Mouse (Mus musculus): ENCODE data around the gene Mecom. TPM values are rescaled to one million over a fixed set of nuclear protein-coding genes. Genes with fewer than 3 reads are reported as not detected.
A peak's percentile ranks its signal among the peaks of the same experiment; 100 is the strongest.

The Mecom gene
- polyA plus RNA-seq, 1 experiment from 2014 or later: 217 TPM

DNA sequence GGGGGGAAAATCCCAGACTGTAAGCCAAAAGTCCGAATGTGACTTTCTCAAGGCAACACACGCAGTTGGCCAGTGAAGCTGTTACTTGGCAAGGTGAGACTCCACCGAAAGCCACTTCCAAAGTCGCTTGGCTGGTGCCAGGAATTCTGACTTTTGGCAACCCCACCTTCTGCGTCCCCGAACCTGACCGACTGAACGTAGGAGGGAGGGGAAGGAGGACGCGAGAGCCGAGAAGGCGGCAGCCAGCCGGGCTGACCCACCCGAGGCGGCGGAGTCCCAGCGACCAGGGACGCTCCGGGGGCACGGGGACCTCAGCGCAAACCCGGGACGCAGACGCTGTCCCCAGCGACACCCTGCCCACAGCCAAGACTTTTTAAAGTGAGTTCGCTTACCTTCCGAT is 535.7 kb downstream of the Mecom start:
- DNase-seq (ENCODE audit: low spot score): peak; percentile 77
- Histone ChIP-seq H3K36me3 (peaks cover 18% of the 10 kb centered on the region), H3K27ac (peak overlapping the region; percentile 100), H3K4me3 (peak overlapping the region; percentile 89), H3K9me3 (replicated peaks) (no peaks in the 10 kb centered on the region), H3K27me3 (ENCODE audit: low read depth, poor library complexity, severe bottlenecking) (no peaks in the 10 kb centered on the region), H3K4me1 (peaks cover 48% of the 10 kb centered on the region)
- WGBS: under 1% methylated on average over 27 of the region's 27 CpGs

- H3K27ac ChIP-seq: peak overlapping the region; percentile 100
- 8% methylated on average over 6 of the region's 6 CpGs for WGBS
Observed at GRCm38 (mm10) chr3:30011712-30012111, 536.1 kb downstream of the Mecom start.

GRCm38 (mm10) chr3:30010889-30011288 is 536.9 kb downstream of the Mecom start:
- DNase-seq (ENCODE audit: low spot score): no peak
- peaks cover 47% of the 10 kb centered on the region for H3K4me1 ChIP-seq
- H3K9me3 ChIP-seq (replicated peaks): no peaks in the 10 kb centered on the region
- H3K4me3 ChIP-seq: peak overlapping the region; percentile 89
- H3K36me3 ChIP-seq: peaks cover 30% of the 10 kb centered on the region
- H3K27me3 ChIP-seq (ENCODE audit: low read depth, poor library complexity, severe bottlenecking): no peaks in the 10 kb centered on the region
- WGBS: 15% methylated on average over 6 of the region's 6 CpGs
- peak overlapping the region; percentile 100 for H3K27ac ChIP-seq

More at GRCm38 (mm10) chr3:30011712-30012111, 536.1 kb downstream of the Mecom start:
- Histone ChIP-seq H3K9me3 (replicated peaks) (no peaks in the 10 kb centered on the region), H3K4me1 (peaks cover 48% of the 10 kb centered on the region), H3K36me3 (peaks cover 22% of the 10 kb centered on the region), H3K27me3 (ENCODE audit: low read depth, poor library complexity, severe bottlenecking) (no peaks in the 10 kb centered on the region), H3K4me3 (peak overlapping the region; percentile 89)
- DNase-seq (ENCODE audit: low spot score): no peak

GRCm38 (mm10) chr3:30009596-30009995 is 538.2 kb downstream of the Mecom start:
- Histone ChIP-seq H3K27ac (peak overlapping the region; percentile 100), H3K4me1 (peaks cover 46% of the 10 kb centered on the region), H3K9me3 (replicated peaks) (no peaks in the 10 kb centered on the region), H3K36me3 (peaks cover 43% of the 10 kb centered on the region), H3K4me3 (peak overlapping the region; percentile 89), H3K27me3 (ENCODE audit: low read depth, poor library complexity, severe bottlenecking) (no peaks in the 10 kb centered on the region)
- WGBS: 59% methylated on average over 5 of the region's 5 CpGs
- no peak for DNase-seq (ENCODE audit: low spot score)

DNA sequence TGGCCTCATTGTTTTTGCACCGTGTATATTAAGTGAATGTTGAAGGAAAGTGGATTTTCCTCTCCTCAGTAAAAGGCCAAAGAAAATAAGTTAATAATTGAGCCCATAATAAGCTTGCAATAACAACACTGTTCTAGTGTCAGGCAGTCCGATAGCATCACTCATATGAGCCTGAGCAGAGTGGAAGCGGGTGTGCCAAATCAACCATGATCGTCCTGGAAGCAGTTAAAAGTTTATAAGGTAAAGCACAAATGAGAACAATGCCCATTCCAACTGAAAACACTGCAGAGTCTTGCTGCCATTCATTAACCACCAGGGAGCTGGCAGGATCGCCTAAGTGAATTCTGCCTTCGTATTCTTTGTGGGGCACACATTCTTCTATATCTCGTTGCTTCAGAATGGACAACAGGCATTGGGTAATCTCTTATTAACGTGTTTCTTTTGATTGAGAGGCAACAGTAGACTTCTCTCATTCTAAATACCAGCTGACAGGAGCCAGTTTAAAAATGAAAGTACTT is 542.9 kb downstream of the Mecom start:
- no peak overlapping the region for H3K27ac ChIP-seq
- WGBS: 81% methylated on average over 8 of the region's 8 CpGs
- no peaks in the 10 kb centered on the region for H3K27me3 ChIP-seq (ENCODE audit: low read depth, poor library complexity, severe bottlenecking)
- no peak for DNase-seq (ENCODE audit: low spot score)
- no peaks in the 10 kb centered on the region for H3K9me3 ChIP-seq (replicated peaks)
- H3K4me3 ChIP-seq: no peak overlapping the region; the same call in 1 of the 2 replicates
- peaks cover 84% of the 10 kb centered on the region for H3K36me3 ChIP-seq
- peaks cover 38% of the 10 kb centered on the region for H3K4me1 ChIP-seq

DNA sequence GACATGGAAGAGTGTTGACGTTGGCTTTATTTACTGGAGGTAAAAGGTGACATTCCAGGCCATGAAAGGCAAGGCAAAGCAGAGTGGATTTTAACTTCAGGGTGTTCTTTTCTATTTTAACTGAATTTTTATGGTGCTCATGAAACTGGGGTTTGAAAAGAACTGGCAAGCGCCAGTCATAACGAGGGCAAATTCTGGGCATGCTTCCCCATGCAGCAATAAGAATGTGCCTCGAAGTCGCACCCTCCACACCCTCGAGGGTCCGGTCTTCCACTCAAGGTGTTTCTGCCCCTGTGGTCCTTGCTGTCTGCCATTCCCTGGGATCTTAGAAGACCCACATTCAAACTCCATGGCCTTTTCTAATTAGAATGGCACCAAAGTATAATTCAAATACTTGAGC is 547.5 kb downstream of the Mecom start:
- no peak for DNase-seq (ENCODE audit: low spot score)
- H3K36me3 ChIP-seq: peaks cover 94% of the 10 kb centered on the region
- no peak overlapping the region for H3K27ac ChIP-seq
- 77% methylated on average over 7 of the region's 7 CpGs for WGBS
- H3K27me3 ChIP-seq (ENCODE audit: low read depth, poor library complexity, severe bottlenecking): no peaks in the 10 kb centered on the region
- H3K9me3 ChIP-seq (replicated peaks): no peaks in the 10 kb centered on the region
- no peak overlapping the region for H3K4me3 ChIP-seq
- H3K4me1 ChIP-seq: peaks cover 14% of the 10 kb centered on the region; the same call in 1 of the 2 replicates

GRCm38 (mm10) chr3:29999035-29999434 is 548.8 kb downstream of the Mecom start:
- DNase-seq (ENCODE audit: low spot score): no peak
- Histone ChIP-seq H3K4me1 (peaks cover 9% of the 10 kb centered on the region; the same call in 1 of the 2 replicates), H3K36me3 (peaks cover 94% of the 10 kb centered on the region), H3K27me3 (ENCODE audit: low read depth, poor library complexity, severe bottlenecking) (no peaks in the 10 kb centered on the region), H3K4me3 (no peak overlapping the region), H3K9me3 (replicated peaks) (no peaks in the 10 kb centered on the region), H3K27ac (no peak overlapping the region)
- 50% methylated on average over 1 of the region's 1 CpGs for WGBS

- Histone ChIP-seq H3K9me3 (replicated peaks) (no peaks in the 10 kb centered on the region), H3K27me3 (ENCODE audit: low read depth, poor library complexity, severe bottlenecking) (no peaks in the 10 kb centered on the region), H3K4me3 (no peak overlapping the region), H3K27ac (no peak overlapping the region), H3K4me1 (peaks cover 3% of the 10 kb centered on the region; the same call in 1 of the 2 replicates), H3K36me3 (peaks cover 95% of the 10 kb centered on the region)
- WGBS: 84% methylated on average over 7 of the region's 7 CpGs
- DNase-seq (ENCODE audit: low spot score): no peak
Observed at GRCm38 (mm10) chr3:29997068-29997467, 550.7 kb downstream of the Mecom start.

DNA sequence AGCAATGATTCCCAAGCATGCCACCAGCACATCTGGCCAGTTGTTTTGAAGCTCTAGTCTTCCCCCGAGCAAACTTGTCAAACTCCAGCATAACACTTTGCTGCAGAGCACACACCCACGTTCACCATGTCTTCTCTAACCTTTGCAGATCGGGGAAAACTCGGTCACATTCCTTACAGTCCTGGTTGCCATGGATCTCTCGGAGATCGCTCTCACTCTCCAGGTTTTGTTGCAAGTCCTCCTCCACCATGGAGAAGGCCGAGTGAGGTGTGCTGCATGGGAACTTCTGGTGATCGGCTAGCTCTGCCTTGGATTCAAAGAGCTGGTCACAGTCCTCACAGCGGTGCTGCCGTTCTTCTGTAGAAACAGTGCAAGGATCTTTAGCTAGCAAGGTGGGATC is 554.5 kb downstream of the Mecom start:
- H3K27me3 ChIP-seq (ENCODE audit: low read depth, poor library complexity, severe bottlenecking): no peaks in the 10 kb centered on the region
- H3K27ac ChIP-seq: no peak overlapping the region
- 75% methylated on average over 10 of the region's 10 CpGs for WGBS
- no peak overlapping the region for H3K4me3 ChIP-seq
- peaks cover 98% of the 10 kb centered on the region for H3K36me3 ChIP-seq
- no peaks in the 10 kb centered on the region for H3K9me3 ChIP-seq (replicated peaks)
- DNase-seq (ENCODE audit: low spot score): no peak
- no peaks in the 10 kb centered on the region for H3K4me1 ChIP-seq

DNA sequence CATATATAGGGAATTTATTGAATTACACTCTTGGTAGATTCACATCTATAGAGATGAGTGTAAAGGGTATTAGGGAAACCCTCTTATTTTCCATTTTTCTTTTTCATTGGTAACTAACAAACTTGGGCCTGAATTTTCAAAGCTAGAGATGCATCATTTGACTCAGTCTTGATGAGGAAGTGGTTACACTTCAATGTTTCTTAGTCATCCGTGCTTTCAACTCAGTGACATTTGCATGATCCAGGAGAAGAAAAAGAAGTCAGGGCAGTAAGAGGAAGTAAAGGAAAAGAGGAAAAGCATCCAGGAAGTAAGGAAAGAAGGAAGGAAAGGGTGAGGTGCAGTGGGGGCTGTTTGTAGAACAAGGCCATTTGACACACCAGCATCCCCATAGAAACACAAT is 556.3 kb downstream of the Mecom start:
- Histone ChIP-seq H3K4me1 (no peaks in the 10 kb centered on the region), H3K27ac (no peak overlapping the region), H3K36me3 (peaks cover 98% of the 10 kb centered on the region), H3K9me3 (replicated peaks) (no peaks in the 10 kb centered on the region), H3K27me3 (ENCODE audit: low read depth, poor library complexity, severe bottlenecking) (no peaks in the 10 kb centered on the region), H3K4me3 (no peak overlapping the region)
- no peak for DNase-seq (ENCODE audit: low spot score)
- 88% methylated on average over 1 of the region's 1 CpGs for WGBS

GRCm38 (mm10) chr3:29984431-29984830 is 563.4 kb downstream of the Mecom start:
- H3K9me3 ChIP-seq (replicated peaks): no peaks in the 10 kb centered on the region
- no peaks in the 10 kb centered on the region for H3K4me1 ChIP-seq
- H3K36me3 ChIP-seq: peaks cover 100% of the 10 kb centered on the region
- H3K4me3 ChIP-seq: no peak overlapping the region
- H3K27ac ChIP-seq: no peak overlapping the region
- no peaks in the 10 kb centered on the region for H3K27me3 ChIP-seq (ENCODE audit: low read depth, poor library complexity, severe bottlenecking)
- DNase-seq (ENCODE audit: low spot score): no peak
- 77% methylated on average over 3 of the region's 3 CpGs for WGBS

- H3K27ac ChIP-seq: no peak overlapping the region
- H3K4me1 ChIP-seq: no peaks in the 10 kb centered on the region
- peaks cover 100% of the 10 kb centered on the region for H3K36me3 ChIP-seq
- no peak overlapping the region for H3K4me3 ChIP-seq
- DNase-seq (ENCODE audit: low spot score): no peak
- WGBS: 80% methylated on average over 7 of the region's 7 CpGs
- H3K9me3 ChIP-seq (replicated peaks): no peaks in the 10 kb centered on the region
- no peaks in the 10 kb centered on the region for H3K27me3 ChIP-seq (ENCODE audit: low read depth, poor library complexity, severe bottlenecking)
Observed at GRCm38 (mm10) chr3:29981259-29981910, 566.4 kb downstream of the Mecom start.

DNA sequence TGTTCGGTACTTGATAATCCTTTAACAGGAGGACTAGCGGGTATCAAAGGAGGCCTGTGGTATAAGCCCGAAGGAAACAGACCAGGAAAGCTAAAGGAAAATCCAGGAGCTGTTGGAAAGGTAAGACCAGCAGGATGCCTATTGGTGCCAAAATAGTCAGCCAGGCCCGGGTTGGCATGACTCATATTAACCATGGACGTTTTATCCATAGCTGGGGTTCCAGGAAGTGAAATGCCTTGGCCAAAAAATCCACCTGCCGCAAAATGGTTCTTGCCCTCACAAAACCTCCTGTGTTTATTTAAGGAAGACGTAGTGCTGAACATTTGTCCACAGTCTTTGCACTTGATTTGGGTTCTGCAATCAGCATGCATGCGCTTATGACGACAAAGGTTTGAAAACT is 567.3 kb downstream of the Mecom start:
- no peak for DNase-seq (ENCODE audit: low spot score)
- H3K27me3 ChIP-seq (ENCODE audit: low read depth, poor library complexity, severe bottlenecking): no peaks in the 10 kb centered on the region
- peaks cover 100% of the 10 kb centered on the region for H3K36me3 ChIP-seq
- no peak overlapping the region for H3K4me3 ChIP-seq
- no peaks in the 10 kb centered on the region for H3K9me3 ChIP-seq (replicated peaks)
- WGBS: 91% methylated on average over 9 of the region's 9 CpGs
- H3K4me1 ChIP-seq: no peaks in the 10 kb centered on the region
- H3K27ac ChIP-seq: no peak overlapping the region

All from limb, embryonic 10.5 days (tissue).